Mouse (Mus musculus) thymus, adult 2 months (tissue): ENCODE results near the gene Herc1.

Experiments
- CTCF ChIP-seq: fragments of 200-500 bp; IDR thresholded peaks from 2 replicates; pipeline ENCODE4 v1.5.1; 2012; ENCODE audit warnings: mild to moderate bottlenecking, control low read depth, low read length, moderate library complexity, borderline replicate concordance; ENCODE audit not compliant: control insufficient read depth, poor library complexity, insufficient read depth; ENCODE audit errors: extremely low read depth
- POLR2A ChIP-seq: fragments of 200-500 bp; IDR thresholded peaks from 2 replicates; pipeline ENCODE4 v1.6.1; 2012; ENCODE audit warnings: mild to moderate bottlenecking, low read length, control low read depth, moderate library complexity; ENCODE audit not compliant: control insufficient read depth, poor library complexity, insufficient read depth; ENCODE audit errors: extremely low read depth

DNA sequence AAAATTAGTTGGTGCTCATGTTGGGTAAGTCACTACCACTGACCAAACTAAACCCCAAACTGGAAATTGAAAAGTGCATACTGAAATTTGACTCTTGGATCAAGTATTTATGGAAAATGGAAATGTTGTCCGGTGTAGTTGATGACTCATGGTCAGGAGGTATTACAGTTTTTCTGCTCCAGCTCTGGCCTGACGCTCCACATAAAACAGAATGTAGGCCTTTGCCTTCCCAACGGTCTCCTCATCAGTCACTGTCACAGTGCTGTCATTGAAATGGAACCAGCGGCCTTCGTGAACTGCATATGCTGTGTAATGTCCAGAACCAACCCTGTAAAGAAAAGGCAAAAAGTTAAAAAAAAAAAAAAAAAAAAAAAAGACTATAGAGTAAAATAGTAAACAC is 168.0 kb downstream of the Herc1 start:
- TF ChIP-seq CTCF: no peak
- TF ChIP-seq POLR2A: no peak
